Mouse (Mus musculus) spleen, adult 2 months (tissue): ENCODE results near the gene Sgip1. TPM values are rescaled to one million over a fixed set of nuclear protein-coding genes. Genes with fewer than 3 reads are reported as not detected.

Source experiments
- DNase-seq, 2 experiments: peaks; one replicate each; pipeline versions ENCODE4 v3.0.0 to v3.0.0-alpha.2; 2012 to 2021; ENCODE audit warnings: low spot score in 2 of 2, low read depth in 1 of 2
- H3K27ac ChIP-seq: fragments of 200-500 bp; 2 replicates; pipeline ENCODE4 v1.5.1; 2012; ENCODE audit warnings: low read length, inconsistent platforms; ENCODE audit not compliant: insufficient read depth
- H3K27me3 ChIP-seq: fragments of 200-500 bp; 2 replicates; pipeline ENCODE4 v1.6.1; 2012; ENCODE audit warnings: mild to moderate bottlenecking, moderate library complexity, low read length, inconsistent platforms; ENCODE audit not compliant: control insufficient read depth, insufficient read depth
- H3K36me3 ChIP-seq: fragments of 200-500 bp; 2 replicates; pipeline ENCODE4 v1.6.1; 2012; ENCODE audit warnings: mild to moderate bottlenecking, low read length, inconsistent platforms; ENCODE audit not compliant: control insufficient read depth, insufficient read depth
- H3K4me1 ChIP-seq: fragments of 200-500 bp; 2 replicates; pipeline ENCODE4 v1.6.1; 2011; ENCODE audit warnings: inconsistent platforms; ENCODE audit not compliant: control insufficient read depth, insufficient read depth, insufficient read length
- H3K4me3 ChIP-seq: fragments of 200-500 bp; 2 replicates; pipeline ENCODE4 v1.5.1; 2011; ENCODE audit warnings: mild to moderate bottlenecking, inconsistent platforms; ENCODE audit not compliant: insufficient read depth, insufficient read length; ENCODE audit errors: extremely low read depth
- CTCF ChIP-seq: fragments of 200-500 bp; IDR thresholded peaks from 2 replicates; pipeline ENCODE4 v1.5.1; 2011; ENCODE audit warnings: mild to moderate bottlenecking, inconsistent platforms; ENCODE audit not compliant: insufficient read depth, insufficient read length, insufficient replicate concordance; ENCODE audit errors: extremely low read depth
- POLR2A ChIP-seq: fragments of 200-500 bp; IDR thresholded peaks from 2 replicates; pipeline ENCODE4 v1.6.1; 2011; ENCODE audit warnings: low read depth, low read length, inconsistent platforms
- WGBS: fragments of 180-500 bp; shearing (Covaris S2); methylation state at CpG from one replicate; pipeline ENCODE4 v1.1.7; 2018; 5-methylcytosine and 5-hydroxymethylcytosine counted together
- polyA plus RNA-seq: library from polyadenylated mRNA; depleted of rRNA; stranded (reverse); fragments of >200 nt; gene quantifications from 2 replicates; pipeline ENCODE4 v1.2.3, GENCODE M21; 2012

Gene Sgip1
- polyA plus RNA-seq, 1 experiment = 0.60 TPM

GRCm38 (mm10) chr4:102990595-102991340 is 249.7 kb downstream of the Sgip1 start:
- no peaks in the 10 kb centered on the region for H3K4me1 ChIP-seq
- no peaks in the 10 kb centered on the region for H3K36me3 ChIP-seq
- TF ChIP-seq CTCF (no peak), POLR2A (no peak)
- WGBS = 50% methylated on average over 11 of the region's 11 CpGs
- no peak for DNase-seq
- H3K27ac ChIP-seq = no peak overlapping the region
- H3K27me3 ChIP-seq = no peaks in the 10 kb centered on the region
- no peak overlapping the region for H3K4me3 ChIP-seq

GRCm38 (mm10) chr4:102991685-102992084 is 250.6 kb downstream of the Sgip1 start:
- Histone ChIP-seq H3K27me3 (no peaks in the 10 kb centered on the region), H3K27ac (no peak overlapping the region), H3K4me1 (no peaks in the 10 kb centered on the region), H3K4me3 (no peak overlapping the region), H3K36me3 (no peaks in the 10 kb centered on the region)
- WGBS = 85% methylated on average over 3 of the region's 3 CpGs
- no peak for DNase-seq
- TF ChIP-seq CTCF (no peak), POLR2A (no peak)

- no peak for TF ChIP-seq CTCF
- no peak for TF ChIP-seq POLR2A
- H3K27ac ChIP-seq = no peak overlapping the region
- H3K4me3 ChIP-seq = no peak overlapping the region
- H3K4me1 ChIP-seq = peaks cover 4% of the 10 kb centered on the region; the same call in 1 of the 2 replicates
- WGBS = 88% methylated on average over 4 of the region's 4 CpGs
- 0 out of 2 replicates have a peak, but pooled peaks cover 1% of the 10 kb centered on the region for H3K27me3 ChIP-seq
- no peaks in the 10 kb centered on the region for H3K36me3 ChIP-seq
- no peak for DNase-seq
Measured at GRCm38 (mm10) chr4:103004681-103005080, 263.6 kb downstream of the Sgip1 start.

- WGBS = 87% methylated on average over 15 of the region's 15 CpGs
- Histone ChIP-seq H3K27ac (no peak overlapping the region), H3K4me3 (no peak overlapping the region), H3K4me1 (peaks cover 4% of the 10 kb centered on the region; the same call in 1 of the 2 replicates), H3K27me3 (0 out of 2 replicates have a peak, but pooled peaks cover 1% of the 10 kb centered on the region), H3K36me3 (no peaks in the 10 kb centered on the region)
- TF ChIP-seq POLR2A (no peak), CTCF (no peak)
- DNase-seq = no peak
Measured at GRCm38 (mm10) chr4:103005190-103005945, 264.3 kb downstream of the Sgip1 start.

- 89% methylated on average over 5 of the region's 5 CpGs for WGBS
- no peak for DNase-seq
- H3K27me3 ChIP-seq = 0 out of 2 replicates have a peak, but pooled peaks cover 1% of the 10 kb centered on the region
- TF ChIP-seq POLR2A = no peak
- TF ChIP-seq CTCF = no peak
- H3K4me3 ChIP-seq = no peak overlapping the region
- H3K27ac ChIP-seq = no peak overlapping the region
- no peaks in the 10 kb centered on the region for H3K36me3 ChIP-seq
- peaks cover 4% of the 10 kb centered on the region; the same call in 1 of the 2 replicates for H3K4me1 ChIP-seq
Measured at GRCm38 (mm10) chr4:103006266-103006665, 265.2 kb downstream of the Sgip1 start.

GRCm38 (mm10) chr4:103006943-103007418 is 265.9 kb downstream of the Sgip1 start:
- 18% methylated on average over 4 of the region's 4 CpGs for WGBS
- DNase-seq = no peak
- Histone ChIP-seq H3K36me3 (no peaks in the 10 kb centered on the region), H3K27me3 (0 out of 2 replicates have a peak, but pooled peaks cover 1% of the 10 kb centered on the region), H3K4me1 (peaks cover 4% of the 10 kb centered on the region; the same call in 1 of the 2 replicates), H3K4me3 (no peak overlapping the region), H3K27ac (no peak overlapping the region)
- TF ChIP-seq CTCF (no peak), POLR2A (no peak)
